Comparison of ENCODE assay signal across 17 mouse cellular contexts in genomic region chr12:40564261-40564660, GRCm38 (mm10).
DNase-seq lines count a peak whose midpoint lies in the region; ATAC-seq and TF ChIP-seq lines count a peak whose summit lies in the region.
"Had no signal": no experiment of that assay in that cellular context is flagged by ENCODE, and none has a peak within 500 bp of the region (broad histone marks: within the 10 kb centered on the region; RNA-seq: fewer than 3 reads in every experiment).

No protein-coding gene starts in this region.

- ATAC-seq in limb, embryonic 14.5 days (ENCODE audit: low FRiP score, low read depth) = no peak
- ATAC-seq in hindbrain, embryonic 14.5 days (ENCODE audit: low FRiP score) = no peak
- ATAC-seq: CD4-positive, CD25-positive, alpha-beta regulatory T cell, adult 4 months; forebrain, embryonic 13.5 days; hindbrain, embryonic 16.5 days; intestine, postnatal 0 days had no signal

- DNase-seq in adrenal gland, postnatal 10 days = peak; percentile 17
- DNase-seq in adrenal gland, adult 2 months = no peak
- peak; percentile 29 for DNase-seq in heart, adult 8-10 months (ENCODE audit: low spot score)
- DNase-seq in heart, embryonic 10.5 days (ENCODE audit: low spot score) = no peak
- peak; percentile 36 for DNase-seq in limb, embryonic 14.5 days (ENCODE audit: low spot score)
- DNase-seq in limb, embryonic 10.5 days (ENCODE audit: low spot score) = no peak
- no peak for DNase-seq in hindbrain, embryonic 14.5 days (ENCODE audit: low spot score)
- DNase-seq: cerebellum, adult 18-20 months; heart, postnatal 14 days had no signal

- no peaks in the 10 kb centered on the region for H3K36me3 ChIP-seq in heart, embryonic 10.5 days
- no peaks in the 10 kb centered on the region for H3K36me3 ChIP-seq in limb, embryonic 14.5 days (ENCODE audit: control insufficient read depth, insufficient read depth, low read length)
- no peaks in the 10 kb centered on the region for H3K36me3 ChIP-seq in limb, embryonic 10.5 days
- no peaks in the 10 kb centered on the region for H3K36me3 ChIP-seq in hindbrain, embryonic 14.5 days (replicated peaks; ENCODE audit: control insufficient read depth, insufficient read depth)
- H3K36me3 ChIP-seq: G1E; limb, embryonic 12.5 days; liver, embryonic 15.5 days had no signal

- 64% methylated on average over 2 of the region's 2 CpGs for WGBS in heart, embryonic 10.5 days
- 20% methylated on average over 2 of the region's 2 CpGs for WGBS in limb, embryonic 14.5 days
- 48% methylated on average over 2 of the region's 2 CpGs for WGBS in limb, embryonic 10.5 days
- 80% methylated on average over 2 of the region's 2 CpGs for WGBS in hindbrain, embryonic 14.5 days

- no peak overlapping the region for H3K4me2 ChIP-seq in limb, embryonic 14.5 days (replicated peaks; ENCODE audit: low read depth, low read length, severe bottlenecking)
- no peak overlapping the region for H3K4me2 ChIP-seq in hindbrain, embryonic 14.5 days (replicated peaks)
- H3K4me2 ChIP-seq: forebrain, embryonic 13.5 days; limb, embryonic 12.5 days; liver, embryonic 15.5 days had no signal

- H3K27me3 ChIP-seq in heart, embryonic 10.5 days (ENCODE audit: insufficient read depth, poor library complexity, severe bottlenecking) = no peaks in the 10 kb centered on the region
- no peaks in the 10 kb centered on the region for H3K27me3 ChIP-seq in limb, embryonic 14.5 days (ENCODE audit: control insufficient read depth, insufficient read depth, low read length)
- H3K27me3 ChIP-seq in limb, embryonic 10.5 days (ENCODE audit: low read depth, poor library complexity, severe bottlenecking) = no peaks in the 10 kb centered on the region
- H3K27me3 ChIP-seq in hindbrain, embryonic 14.5 days (ENCODE audit: control insufficient read depth, insufficient read depth, low read length) = no peaks in the 10 kb centered on the region
- H3K27me3 ChIP-seq: forebrain, embryonic 13.5 days; limb, embryonic 12.5 days; liver, embryonic 15.5 days had no signal

- H3K4me3 ChIP-seq in heart, embryonic 10.5 days = no peak overlapping the region
- H3K4me3 ChIP-seq in limb, embryonic 14.5 days (replicated peaks; ENCODE audit: low read length) = no peak overlapping the region
- no peak overlapping the region for H3K4me3 ChIP-seq in limb, embryonic 10.5 days
- no peak overlapping the region for H3K4me3 ChIP-seq in bone marrow macrophage, adult 2 months (ENCODE audit: insufficient read depth, low read length)
- H3K4me3 ChIP-seq in hindbrain, embryonic 14.5 days (replicated peaks; ENCODE audit: low read length) = no peak overlapping the region
- H3K4me3 ChIP-seq: forebrain, embryonic 13.5 days; limb, embryonic 12.5 days; liver, embryonic 15.5 days had no signal

- H3K9ac ChIP-seq in limb, embryonic 14.5 days (ENCODE audit: low read depth, low read length, severe bottlenecking) = no peak overlapping the region
- no peak overlapping the region for H3K9ac ChIP-seq in hindbrain, embryonic 14.5 days
- H3K9ac ChIP-seq: forebrain, embryonic 13.5 days; limb, embryonic 12.5 days; liver, embryonic 15.5 days had no signal

- no peaks in the 10 kb centered on the region for H3K9me3 ChIP-seq in heart, embryonic 10.5 days
- no peaks in the 10 kb centered on the region for H3K9me3 ChIP-seq in limb, embryonic 14.5 days (ENCODE audit: control insufficient read depth, low read length)
- no peaks in the 10 kb centered on the region for H3K9me3 ChIP-seq in limb, embryonic 10.5 days (replicated peaks)
- no peaks in the 10 kb centered on the region for H3K9me3 ChIP-seq in hindbrain, embryonic 14.5 days (ENCODE audit: control insufficient read depth, low read length)
- H3K9me3 ChIP-seq: forebrain, embryonic 13.5 days; G1E; limb, embryonic 12.5 days; liver, embryonic 15.5 days had no signal

- no peak overlapping the region for H3K27ac ChIP-seq in heart, embryonic 10.5 days
- no peak overlapping the region for H3K27ac ChIP-seq in limb, embryonic 14.5 days (replicated peaks; ENCODE audit: low read depth, low read length)
- H3K27ac ChIP-seq in limb, embryonic 10.5 days = no peak overlapping the region
- H3K27ac ChIP-seq in bone marrow macrophage, adult 2 months (ENCODE audit: insufficient read depth, low read depth, low read length) = peak overlapping the region; percentile 50
- H3K27ac ChIP-seq in hindbrain, embryonic 14.5 days = no peak overlapping the region
- H3K27ac ChIP-seq: forebrain, embryonic 13.5 days; limb, embryonic 12.5 days; liver, embryonic 15.5 days had no signal

- no peak for TF ChIP-seq CTCF in bone marrow macrophage, adult 2 months (IDR thresholded peaks at IDR 0.05; ENCODE audit: low read depth, low read length)

- no peak for TF ChIP-seq POLR2A in limb, embryonic 14.5 days (IDR thresholded peaks at IDR 0.05; ENCODE audit: borderline replicate concordance, extremely low read depth, insufficient read depth, insufficient read length)
- TF ChIP-seq POLR2A in bone marrow macrophage, adult 2 months (IDR thresholded peaks at IDR 0.05; ENCODE audit: borderline replicate concordance, low read depth, low read length) = no peak

- H3K4me1 ChIP-seq in heart, embryonic 10.5 days = no peaks in the 10 kb centered on the region; the same call in 1 of the 2 replicates
- H3K4me1 ChIP-seq in limb, embryonic 14.5 days (ENCODE audit: control insufficient read depth, insufficient read depth, low read length) = peaks cover 12% of the 10 kb centered on the region
- peaks cover 43% of the 10 kb centered on the region for H3K4me1 ChIP-seq in limb, embryonic 10.5 days
- H3K4me1 ChIP-seq in bone marrow macrophage, adult 2 months (ENCODE audit: control insufficient read depth, insufficient read depth, low read length) = peaks cover 59% of the 10 kb centered on the region
- H3K4me1 ChIP-seq in hindbrain, embryonic 14.5 days (replicated peaks; ENCODE audit: control insufficient read depth, insufficient read depth, low read length) = peaks cover 9% of the 10 kb centered on the region; the same call in 1 of the 2 replicates
- H3K4me1 ChIP-seq: liver, embryonic 15.5 days had no signal

Comparison
In these comparisons a context has a peak if more than half of its experiments do, and no peak if none do; other contexts are left out.
1. DNase-seq: peak in adrenal gland, postnatal 10 days (single experiment), heart, adult 8-10 months (single experiment) and limb, embryonic 14.5 days (single experiment); none in adrenal gland, adult 2 months (single experiment), heart, embryonic 10.5 days (single experiment), limb, embryonic 10.5 days (single experiment) and hindbrain, embryonic 14.5 days (single experiment).